Mouse (Mus musculus) MEL (cell line): ENCODE results near the gene Strn.

Source experiments
- ELF1 ChIP-seq: IDR thresholded peaks from 2 replicates; pipeline ENCODE4 v1.6.1; 2014; ENCODE audit warnings: low read depth, mild to moderate bottlenecking, inconsistent platforms, low read length, improper control_type of control experiment, moderate library complexity
- MYC ChIP-seq: IDR thresholded peaks from 2 replicates; pipeline ENCODE4 v1.6.1; 2011; ENCODE audit warnings: low read depth, mild to moderate bottlenecking, low read length, improper control_type of control experiment, moderate library complexity
- POLR2AphosphoS5 ChIP-seq: IDR thresholded peaks from 2 replicates; pipeline ENCODE4 v1.6.1; 2012; ENCODE audit warnings: low read depth, borderline replicate concordance, mild to moderate bottlenecking, inconsistent platforms, low read length, moderate library complexity, mixed read lengths

DNA sequence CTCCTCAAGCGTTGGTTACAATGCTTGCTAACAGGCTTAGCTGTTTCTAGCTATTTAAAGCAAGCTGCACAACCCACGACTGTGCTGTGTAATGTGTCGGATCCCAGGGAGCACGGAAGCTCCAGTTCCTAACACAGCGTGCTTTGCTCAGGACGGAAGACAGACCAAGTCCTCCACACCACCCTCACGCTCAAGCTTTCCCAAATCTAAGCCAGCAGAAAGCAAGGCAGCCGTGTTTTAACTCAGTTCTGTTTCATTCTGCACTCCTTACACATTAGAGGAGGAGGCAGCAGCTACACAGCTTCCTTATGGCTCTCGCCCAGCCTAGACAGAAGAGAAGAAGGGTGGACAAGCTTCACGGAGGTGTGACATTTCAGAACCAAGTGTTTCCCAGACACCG lies 60.2 kb downstream of the Strn start:
- TF ChIP-seq POLR2AphosphoS5 (no peak), ELF1 (no peak), MYC (no peak)
